Mouse (Mus musculus) ES-Bruce4 (cell line): Measurements from ENCODE around the gene 5330417H12Rik.

Source experiments
- CTCF ChIP-seq: IDR thresholded peaks from one replicate; pipeline ENCODE4 v1.8.1; 2011; ENCODE audit warnings: low read depth, low read length
- EP300 ChIP-seq: IDR thresholded peaks from 2 replicates; pipeline ENCODE4 v1.6.1; 2011; ENCODE audit warnings: low read depth, low read length; ENCODE audit not compliant: insufficient read depth

DNA sequence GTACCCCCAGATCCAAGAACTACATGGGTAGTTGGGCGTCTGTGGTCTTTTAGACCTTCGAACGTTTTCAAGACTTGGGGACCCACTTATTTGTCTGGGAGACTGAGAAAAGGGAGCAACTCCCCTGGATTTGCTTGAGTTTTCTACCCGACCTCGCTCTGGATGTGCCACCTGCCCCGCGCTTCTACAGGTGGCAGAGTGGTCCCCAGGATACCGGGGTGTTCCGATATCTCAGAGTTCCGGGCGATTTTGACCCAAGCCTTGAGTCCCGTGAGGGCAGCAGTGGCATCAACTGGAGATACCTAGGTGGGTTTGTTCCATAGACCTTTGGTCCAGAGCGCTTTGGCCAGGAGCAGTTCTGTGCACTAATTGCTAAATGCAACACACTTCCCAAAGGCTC, 29.5 kb downstream of the 5330417H12Rik start:
- TF ChIP-seq CTCF (no peak), EP300 (no peak)
